Mouse (Mus musculus) midbrain, embryonic 16.5 days (tissue): ENCODE measurements around the gene Nudt3. TPM values are rescaled to one million over a fixed set of nuclear protein-coding genes. Genes with fewer than 3 reads are reported as not detected.

ENCODE experiments used
- ATAC-seq: fragments of 200-750 bp; cut with Nextera tagmentation; 2 replicates; pipeline ENCODE4 v1.8.0; 2017; ENCODE audit warnings: moderate TSS enrichment
- H3K27ac ChIP-seq: fragments of 300-500 bp; sonication (generic); 2 replicates; pipeline ENCODE4 v1.5.1; 2014; ENCODE audit warnings: mild to moderate bottlenecking, low read length, mixed read lengths
- H3K27me3 ChIP-seq: fragments of 300-500 bp; sonication (generic); 2 replicates; pipeline ENCODE4 v1.6.1; 2014; ENCODE audit warnings: low read depth, low read length, mixed read lengths; ENCODE audit not compliant: control insufficient read depth, insufficient read depth
- H3K36me3 ChIP-seq: fragments of 300-500 bp; sonication (generic); 2 replicates; pipeline ENCODE4 v1.6.1; 2014; ENCODE audit warnings: mild to moderate bottlenecking, low read length, moderate library complexity, mixed read lengths; ENCODE audit not compliant: control insufficient read depth, insufficient read depth
- H3K4me1 ChIP-seq: fragments of 300-500 bp; sonication (generic); 2 replicates; pipeline ENCODE4 v1.6.1; 2014; ENCODE audit warnings: mild to moderate bottlenecking, low read length, mixed read lengths; ENCODE audit not compliant: control insufficient read depth, insufficient read depth
- H3K4me2 ChIP-seq: fragments of 300-500 bp; sonication (generic); 2 replicates; pipeline ENCODE4 v1.6.1; 2014; ENCODE audit warnings: mild to moderate bottlenecking, low read length, mixed read lengths
- H3K4me3 ChIP-seq: fragments of 300-500 bp; sonication (generic); 2 replicates; pipeline ENCODE4 v1.5.1; 2014; ENCODE audit warnings: low read depth, mild to moderate bottlenecking, low read length, moderate library complexity, mixed read lengths
- H3K9ac ChIP-seq: fragments of 300-500 bp; sonication (generic); 2 replicates; pipeline ENCODE4 v1.6.1; 2014; ENCODE audit warnings: low read depth, low read length, mixed read lengths
- H3K9me3 ChIP-seq: fragments of 300-500 bp; sonication (generic); replicated peaks from 2 replicates; pipeline ENCODE4 v1.6.1; 2014; ENCODE audit warnings: mild to moderate bottlenecking, low read length, mixed read lengths; ENCODE audit not compliant: control insufficient read depth, poor library complexity, severe bottlenecking
- WGBS: fragments of 180-500 bp; shearing (Covaris S2); extraction: QIAGEN DNeasy Blood & Tissue Kit; methylation state at CpG from one replicate; pipeline ENCODE4 v1.1.7; 2014; 5-methylcytosine and 5-hydroxymethylcytosine counted together
- polyA plus RNA-seq: library from polyadenylated mRNA; unstranded; fragments of >200 nt; fragmentation: Nextera tagmentation; extraction: Ambion mirVana; gene quantifications from 2 replicates; pipeline ENCODE4 v1.2.1, GENCODE M21; 2015

Gene Nudt3
- polyA plus RNA-seq, 1 experiment from 2014 or later, result 246 TPM

- no peak overlapping the region for H3K27ac ChIP-seq
- no peak overlapping the region for H3K4me2 ChIP-seq
- 81% methylated on average over 3 of the region's 3 CpGs for WGBS
- H3K36me3 ChIP-seq, result no peaks in the 10 kb centered on the region
- no peak for ATAC-seq
- H3K4me3 ChIP-seq, result no peak overlapping the region
- no peaks in the 10 kb centered on the region for H3K4me1 ChIP-seq
- no peak overlapping the region for H3K9ac ChIP-seq
- H3K9me3 ChIP-seq, result no peaks in the 10 kb centered on the region
- H3K27me3 ChIP-seq, result no peaks in the 10 kb centered on the region
These were observed 89.9 kb downstream of the Nudt3 start for GRCm38 (mm10) chr17:27533354-27533753.

GRCm38 (mm10) chr17:27532095-27532494, 91.2 kb downstream of the Nudt3 start:
- no peak for ATAC-seq
- WGBS, result 92% methylated on average over 8 of the region's 8 CpGs
- Histone ChIP-seq H3K4me1 (no peaks in the 10 kb centered on the region), H3K27ac (no peak overlapping the region), H3K9me3 (no peaks in the 10 kb centered on the region), H3K9ac (no peak overlapping the region), H3K27me3 (no peaks in the 10 kb centered on the region), H3K4me3 (no peak overlapping the region), H3K36me3 (no peaks in the 10 kb centered on the region), H3K4me2 (no peak overlapping the region)

Other genes starting within 250 kb of the Nudt3 start
- gene Grm4, start 102.1 kb downstream of the Nudt3 start, polyA plus RNA-seq, result 7.5 and 11.0 TPM in 2 replicates
- 124 and 134 TPM in 2 replicates for gene Hmga1, start 67.0 kb downstream of the Nudt3 start, polyA plus RNA-seq
- 55.4 and 65.8 TPM in 2 replicates for gene AI413582, start 57.7 kb downstream of the Nudt3 start, polyA plus RNA-seq
- gene RPS10-NUDT3, start 11.7 kb upstream of the Nudt3 start, polyA plus RNA-seq, result not detected in 2 replicates
- 400 and 420 TPM in 2 replicates for gene Rps10, start 13.2 kb upstream of the Nudt3 start, polyA plus RNA-seq
- 58.9 and 67.7 TPM in 2 replicates for gene Pacsin1, start 32.0 kb upstream of the Nudt3 start, polyA plus RNA-seq
- 1.5 and 2.6 TPM in 2 replicates for gene Spdef, start 105.5 kb upstream of the Nudt3 start, polyA plus RNA-seq
- 8.5 and 9.4 TPM in 2 replicates for gene D17Wsu92e, start 197.2 kb upstream of the Nudt3 start, polyA plus RNA-seq
- gene Snrpc, start 214.7 kb upstream of the Nudt3 start, polyA plus RNA-seq, result 193 and 197 TPM in 2 replicates
- gene Uhrf1bp1, start 232.9 kb upstream of the Nudt3 start, polyA plus RNA-seq, result 6.0 and 6.5 TPM in 2 replicates